Mouse (Mus musculus): ENCODE measurements at regions not wholly inside any gene's neighbourhood (a gene's known extent, or its start where the extent isn't known, plus 50 kb on each side); places are given as distances from the start of the nearest gene placed in this dataset.
"Not testable (repeated sequence)": the region's sequence is repeated elsewhere in the genome, so short reads cannot be mapped to it uniquely, and the experiment has no call there.

- TF ChIP-seq EP300 (IDR thresholded peaks at IDR 0.05; ENCODE audit: low read depth) (no peak), CTCF (IDR thresholded peaks at IDR 0.05; ENCODE audit: low read depth) (no peak)
- ATAC-seq (ENCODE audit: insufficient read depth) (no peak), DNase-seq (ENCODE audit: low read depth in 3 of 3, low spot score in 3 of 3) (no peak)
- no peaks in the 10 kb centered on the region for H3K9me3 ChIP-seq (ENCODE audit: control insufficient read depth, low read length)
- no peaks in the 10 kb centered on the region for H3K27me3 ChIP-seq (ENCODE audit: control insufficient read depth, insufficient read depth, low read length)
- H3K27ac ChIP-seq: no peak overlapping the region
- no peaks in the 10 kb centered on the region for H3K36me3 ChIP-seq (replicated peaks; ENCODE audit: control insufficient read depth, insufficient read depth, low read depth)
- no peaks in the 10 kb centered on the region for H3K4me1 ChIP-seq (replicated peaks; ENCODE audit: control insufficient read depth in 2 of 2, insufficient read depth in 2 of 2, low read length in 1 of 2)
- no peak overlapping the region for H3K4me3 ChIP-seq (ENCODE audit: insufficient read depth in 1 of 2, low read depth in 2 of 2, low read length in 2 of 2)
- H3K4me2 ChIP-seq (ENCODE audit: low read depth): no peak overlapping the region
- WGBS (ENCODE audit: insufficient replicate concordance): 57% methylated on average over 4 of the region's 4 CpGs
- no peak overlapping the region for H3K9ac ChIP-seq (replicated peaks)
These were observed 110.3 kb downstream of the A730009L09Rik start for GRCm38 (mm10) chr16:84625110-84625722.

DNA sequence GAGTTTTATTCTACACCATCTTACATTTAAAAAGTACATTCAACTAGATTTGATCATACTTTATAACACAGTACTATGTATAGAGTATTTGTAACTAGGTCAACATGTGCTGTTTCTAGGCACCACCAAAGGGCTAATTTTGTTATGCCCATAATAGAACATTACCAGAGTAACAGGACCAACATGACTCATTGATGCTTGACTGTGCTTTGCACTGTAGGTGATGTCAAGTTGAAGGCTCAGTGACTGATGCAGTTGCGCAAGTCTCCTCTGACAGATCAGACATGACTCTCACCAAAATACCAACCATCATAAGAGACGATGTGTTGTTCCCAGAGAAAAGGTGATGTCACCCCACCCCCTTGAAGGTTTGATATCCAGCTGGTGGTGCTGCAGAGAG lies 108.5 kb downstream of the Mrpl39 start:
- DNase-seq (ENCODE audit: low read depth in 3 of 3, low spot score in 3 of 3): no peak
- Histone ChIP-seq H3K27ac (no peak overlapping the region), H3K4me2 (ENCODE audit: low read depth) (no peak overlapping the region), H3K4me1 (replicated peaks; ENCODE audit: control insufficient read depth in 2 of 2, insufficient read depth in 2 of 2, low read length in 1 of 2) (no peaks in the 10 kb centered on the region), H3K9me3 (ENCODE audit: control insufficient read depth, low read length) (no peaks in the 10 kb centered on the region), H3K9ac (replicated peaks) (no peak overlapping the region), H3K27me3 (ENCODE audit: control insufficient read depth, insufficient read depth, low read length) (no peaks in the 10 kb centered on the region), H3K4me3 (ENCODE audit: insufficient read depth in 1 of 2, low read depth in 2 of 2, low read length in 2 of 2) (no peak overlapping the region), H3K36me3 (replicated peaks; ENCODE audit: control insufficient read depth, insufficient read depth, low read depth) (no peaks in the 10 kb centered on the region)
- ATAC-seq (ENCODE audit: insufficient read depth): no peak
- WGBS (ENCODE audit: insufficient replicate concordance): 82% methylated on average over 2 of the region's 2 CpGs
- no peak for TF ChIP-seq CTCF (IDR thresholded peaks at IDR 0.05; ENCODE audit: low read depth)
- no peak for TF ChIP-seq EP300 (IDR thresholded peaks at IDR 0.05; ENCODE audit: low read depth)

GRCm38 (mm10) chr16:84629868-84630267 lies 105.7 kb downstream of the Mrpl39 start:
- Histone ChIP-seq H3K4me3 (ENCODE audit: insufficient read depth in 1 of 2, low read depth in 2 of 2, low read length in 2 of 2) (no peak overlapping the region), H3K36me3 (replicated peaks; ENCODE audit: control insufficient read depth, insufficient read depth, low read depth) (no peaks in the 10 kb centered on the region), H3K27me3 (ENCODE audit: control insufficient read depth, insufficient read depth, low read length) (no peaks in the 10 kb centered on the region), H3K4me1 (replicated peaks; ENCODE audit: control insufficient read depth in 2 of 2, insufficient read depth in 2 of 2, low read length in 1 of 2) (no peaks in the 10 kb centered on the region), H3K9ac (replicated peaks) (no peak overlapping the region), H3K27ac (no peak overlapping the region), H3K4me2 (ENCODE audit: low read depth) (no peak overlapping the region), H3K9me3 (ENCODE audit: control insufficient read depth, low read length) (no peaks in the 10 kb centered on the region)
- DNase-seq (ENCODE audit: low read depth in 3 of 3, low spot score in 3 of 3): no peak
- 66% methylated on average over 1 of the region's 1 CpGs for WGBS (ENCODE audit: insufficient replicate concordance)
- ATAC-seq (ENCODE audit: insufficient read depth): no peak
- TF ChIP-seq EP300 (IDR thresholded peaks at IDR 0.05; ENCODE audit: low read depth) (no peak), CTCF (IDR thresholded peaks at IDR 0.05; ENCODE audit: low read depth) (no peak)

DNA sequence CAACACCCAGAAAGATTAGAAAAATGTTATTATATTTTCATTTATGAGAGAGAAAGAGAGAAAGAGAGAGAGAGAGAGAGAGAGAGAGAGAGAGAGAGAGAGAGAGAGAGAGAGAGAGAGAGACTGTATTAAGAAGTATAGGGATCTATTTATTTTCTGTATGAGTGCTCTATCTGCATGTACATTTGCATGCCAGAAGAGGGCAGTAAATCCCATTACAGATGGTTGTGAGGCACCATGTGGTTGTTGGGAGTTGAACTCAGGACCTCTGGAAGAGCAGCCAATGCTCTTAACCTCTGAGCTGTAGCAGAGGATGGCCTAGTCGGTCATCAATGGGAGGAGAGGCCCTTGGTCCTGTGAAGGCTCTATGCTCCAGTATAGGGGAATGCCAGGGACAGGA lies 91.1 kb downstream of the Mrpl39 start:
- not testable (repeated sequence) for H3K27me3 ChIP-seq (ENCODE audit: control insufficient read depth, insufficient read depth, low read length); DNase-seq (ENCODE audit: low read depth in 3 of 3, low spot score in 3 of 3); H3K36me3 ChIP-seq (replicated peaks; ENCODE audit: control insufficient read depth, insufficient read depth, low read depth); H3K9ac ChIP-seq (replicated peaks); H3K4me3 ChIP-seq (ENCODE audit: insufficient read depth in 1 of 2, low read depth in 2 of 2, low read length in 2 of 2); H3K9me3 ChIP-seq (ENCODE audit: control insufficient read depth, low read length); H3K4me1 ChIP-seq (replicated peaks; ENCODE audit: control insufficient read depth in 2 of 2, insufficient read depth in 2 of 2, low read length in 1 of 2); H3K27ac ChIP-seq; ATAC-seq (ENCODE audit: insufficient read depth); H3K4me2 ChIP-seq (ENCODE audit: low read depth)
- 59% methylated on average over 1 of the region's 1 CpGs for WGBS (ENCODE audit: insufficient replicate concordance)

GRCm38 (mm10) chr16:84646172-84646684 lies 89.3 kb downstream of the Mrpl39 start:
- H3K4me2 ChIP-seq (ENCODE audit: low read depth): no peak overlapping the region
- TF ChIP-seq EP300 (IDR thresholded peaks at IDR 0.05; ENCODE audit: low read depth): no peak
- no peak for TF ChIP-seq CTCF (IDR thresholded peaks at IDR 0.05; ENCODE audit: low read depth)
- no peak overlapping the region for H3K27ac ChIP-seq
- no peak for ATAC-seq (ENCODE audit: insufficient read depth)
- no peaks in the 10 kb centered on the region for H3K9me3 ChIP-seq (ENCODE audit: control insufficient read depth, low read length)
- no peak for DNase-seq (ENCODE audit: low read depth in 3 of 3, low spot score in 3 of 3)
- 56% methylated on average over 8 of the region's 8 CpGs for WGBS (ENCODE audit: insufficient replicate concordance)
- H3K9ac ChIP-seq (replicated peaks): no peak overlapping the region
- no peaks in the 10 kb centered on the region for H3K27me3 ChIP-seq (ENCODE audit: control insufficient read depth, insufficient read depth, low read length)
- no peaks in the 10 kb centered on the region for H3K36me3 ChIP-seq (replicated peaks; ENCODE audit: control insufficient read depth, insufficient read depth, low read depth)
- no peaks in the 10 kb centered on the region for H3K4me1 ChIP-seq (replicated peaks; ENCODE audit: control insufficient read depth in 2 of 2, insufficient read depth in 2 of 2, low read length in 1 of 2)
- no peak overlapping the region for H3K4me3 ChIP-seq (ENCODE audit: insufficient read depth in 1 of 2, low read depth in 2 of 2, low read length in 2 of 2)

Data from liver, embryonic 14.5 days (tissue).